Mouse (Mus musculus) testis, adult 2 months (tissue): ENCODE results near the gene Aco2.

Source experiments
- CTCF ChIP-seq: fragments of 200-500 bp; IDR thresholded peaks from 2 replicates; pipeline ENCODE4 v1.5.1; 2012; ENCODE audit warnings: low read depth, mild to moderate bottlenecking, inconsistent platforms, low read length, moderate library complexity; ENCODE audit not compliant: control insufficient read depth, insufficient read depth, insufficient replicate concordance
- POLR2A ChIP-seq: fragments of 200-500 bp; IDR thresholded peaks from 2 replicates; pipeline ENCODE4 v1.6.1; 2012; ENCODE audit warnings: low read depth, mild to moderate bottlenecking, inconsistent platforms, low read length, moderate library complexity; ENCODE audit not compliant: control insufficient read depth

DNA sequence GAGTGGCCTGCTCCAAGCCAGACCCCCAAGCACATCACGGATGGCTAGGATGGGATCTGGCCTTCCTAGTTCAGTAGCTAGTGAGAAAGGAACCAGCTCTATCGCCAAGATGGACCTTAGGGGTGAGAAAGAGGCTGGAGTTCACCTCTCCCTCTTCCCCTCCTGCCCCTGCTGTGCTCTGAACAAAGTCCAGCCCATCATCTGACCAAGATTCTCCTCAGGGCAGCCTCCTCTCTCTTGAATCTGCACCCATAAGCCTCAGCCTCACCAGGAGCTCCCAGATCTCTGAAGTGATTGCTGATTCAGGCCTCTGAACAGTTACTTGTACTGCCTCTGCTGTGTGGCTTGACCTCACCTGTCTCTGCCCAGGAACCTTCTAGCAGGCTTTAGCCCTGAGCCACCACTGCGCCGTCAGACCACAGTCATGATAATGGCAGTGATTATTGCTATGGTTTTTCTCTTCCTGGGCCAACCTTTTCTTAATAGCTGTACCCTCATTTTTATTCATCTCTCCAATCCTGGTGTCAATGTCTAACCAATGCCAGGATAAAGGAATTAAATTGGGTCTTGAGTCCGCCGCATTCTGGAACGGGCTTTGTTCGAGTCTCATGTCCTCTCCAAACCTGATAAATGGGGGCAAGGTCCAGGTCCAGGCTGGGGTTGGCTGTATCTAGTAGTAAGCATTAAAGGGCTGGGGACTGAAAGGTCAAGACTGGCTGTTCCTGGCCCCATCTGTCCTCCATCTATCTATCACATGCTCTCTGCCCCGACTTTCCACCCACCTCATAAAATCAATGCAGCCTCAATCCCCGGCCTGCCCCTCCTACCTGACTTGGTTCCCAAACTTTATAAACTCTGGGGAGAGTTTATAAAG is 36.9 kb upstream of the Aco2 start:
- TF ChIP-seq CTCF = no peak
- no peak for TF ChIP-seq POLR2A
